Mouse (Mus musculus): Measurements from ENCODE around the gene Retreg2.

- TF ChIP-seq CTCF (IDR thresholded peaks at IDR 0.05; ENCODE audit: control insufficient read depth, insufficient read depth, low read length) (no peak), POLR2A (IDR thresholded peaks at IDR 0.05; ENCODE audit: borderline replicate concordance, control insufficient read depth, low read depth, low read length) (no peak)
Measured at GRCm38 (mm10) chr1:75168093-75168471, 25.5 kb downstream of the Retreg2 start.

Data from bone marrow, adult 2 months (tissue).